Mouse (Mus musculus) testis, adult 2 months (tissue): ENCODE results near the gene Rsad1. TPM values are rescaled to one million over a fixed set of nuclear protein-coding genes. Genes with fewer than 3 reads are reported as not detected.

Experiments used
- H3K27ac ChIP-seq: fragments of 200-500 bp; 2 replicates; pipeline ENCODE4 v1.5.1; 2012; ENCODE audit warnings: low read depth, low read length; ENCODE audit not compliant: control insufficient read depth, insufficient read depth
- H3K27me3 ChIP-seq: fragments of 200-500 bp; 2 replicates; pipeline ENCODE4 v1.6.1; 2012; ENCODE audit warnings: mild to moderate bottlenecking, low read length, moderate library complexity; ENCODE audit not compliant: control insufficient read depth, insufficient read depth
- H3K36me3 ChIP-seq: fragments of 200-500 bp; 2 replicates; pipeline ENCODE4 v1.6.1; 2012; ENCODE audit warnings: mild to moderate bottlenecking, low read length; ENCODE audit not compliant: control insufficient read depth, insufficient read depth
- H3K4me1 ChIP-seq: fragments of 200-500 bp; 2 replicates; pipeline ENCODE4 v1.6.1; 2012; ENCODE audit warnings: low read length; ENCODE audit not compliant: control insufficient read depth, insufficient read depth
- H3K4me3 ChIP-seq: fragments of 200-500 bp; 2 replicates; pipeline ENCODE4 v1.5.1; 2012; ENCODE audit warnings: low read depth, mild to moderate bottlenecking, low read length, moderate library complexity, mixed read lengths; ENCODE audit not compliant: control insufficient read depth
- CTCF ChIP-seq: fragments of 200-500 bp; IDR thresholded peaks from 2 replicates; pipeline ENCODE4 v1.5.1; 2012; ENCODE audit warnings: low read depth, mild to moderate bottlenecking, inconsistent platforms, low read length, moderate library complexity; ENCODE audit not compliant: control insufficient read depth, insufficient read depth, insufficient replicate concordance
- POLR2A ChIP-seq: fragments of 200-500 bp; IDR thresholded peaks from 2 replicates; pipeline ENCODE4 v1.6.1; 2012; ENCODE audit warnings: low read depth, mild to moderate bottlenecking, inconsistent platforms, low read length, moderate library complexity; ENCODE audit not compliant: control insufficient read depth
- polyA plus RNA-seq: library from polyadenylated mRNA; depleted of rRNA; stranded (reverse); fragments of >200 nt; gene quantifications from 2 replicates; pipeline ENCODE4 v1.2.3, GENCODE M21; 2012

The Rsad1 gene
- polyA plus RNA-seq, 1 experiment: 5.1 TPM

- Histone ChIP-seq H3K36me3 (no peaks in the 10 kb centered on the region), H3K4me1 (peaks cover 5% of the 10 kb centered on the region), H3K27ac (no peak overlapping the region), H3K27me3 (no peaks in the 10 kb centered on the region), H3K4me3 (no peak overlapping the region)
- no peak for TF ChIP-seq CTCF
- no peak for TF ChIP-seq POLR2A
These were observed 10.2 kb downstream of the Rsad1 start for GRCm38 (mm10) chr11:94538733-94539292.

GRCm38 (mm10) chr11:94533171-94533570 is 15.9 kb downstream of the Rsad1 start:
- H3K27ac ChIP-seq: no peak overlapping the region
- TF ChIP-seq POLR2A (no peak), CTCF (no peak)
- H3K4me3 ChIP-seq: no peak overlapping the region
- no peaks in the 10 kb centered on the region for H3K27me3 ChIP-seq
- H3K4me1 ChIP-seq: no peaks in the 10 kb centered on the region
- no peaks in the 10 kb centered on the region for H3K36me3 ChIP-seq

- Histone ChIP-seq H3K4me3 (no peak overlapping the region), H3K4me1 (peaks cover 6% of the 10 kb centered on the region), H3K27me3 (no peaks in the 10 kb centered on the region), H3K27ac (no peak overlapping the region), H3K36me3 (no peaks in the 10 kb centered on the region)
- no peak for TF ChIP-seq CTCF
- TF ChIP-seq POLR2A: no peak
These were observed 20.2 kb downstream of the Rsad1 start for GRCm38 (mm10) chr11:94528879-94529278.

GRCm38 (mm10) chr11:94526171-94526879 is 22.7 kb downstream of the Rsad1 start:
- TF ChIP-seq POLR2A (no peak), CTCF (no peak)
- no peak overlapping the region for H3K4me3 ChIP-seq
- H3K27ac ChIP-seq: peak overlapping the region; percentile 15; the same call in 1 of the 2 replicates
- H3K4me1 ChIP-seq: peaks cover 12% of the 10 kb centered on the region
- H3K36me3 ChIP-seq: no peaks in the 10 kb centered on the region
- no peaks in the 10 kb centered on the region for H3K27me3 ChIP-seq

GRCm38 (mm10) chr11:94521219-94521843 is 27.7 kb downstream of the Rsad1 start, which contains the start of gene Mycbpap:
Gene Mycbpap, minus strand, starts transcription at chr11:94521742.
- Histone ChIP-seq H3K27ac (peak within 1 kb of the TSS; percentile 88), H3K4me3 (peak within 1 kb of the TSS; percentile 97), H3K4me1 (peaks cover 17% of the 10 kb centered on the region), H3K27me3 (no peaks in the 10 kb centered on the region), H3K36me3 (no peaks in the 10 kb centered on the region)
- no peak for TF ChIP-seq CTCF
- TF ChIP-seq POLR2A: peak; percentile 54

- no peaks in the 10 kb centered on the region for H3K27me3 ChIP-seq
- no peak overlapping the region for H3K4me3 ChIP-seq
- H3K36me3 ChIP-seq: no peaks in the 10 kb centered on the region
- no peak for TF ChIP-seq POLR2A
- TF ChIP-seq CTCF: no peak
- no peak overlapping the region for H3K27ac ChIP-seq
- H3K4me1 ChIP-seq: no peaks in the 10 kb centered on the region
These were observed 35.6 kb downstream of the Rsad1 start for GRCm38 (mm10) chr11:94513452-94513851.

GRCm38 (mm10) chr11:94508976-94509375 is 40.1 kb downstream of the Rsad1 start:
- H3K4me1 ChIP-seq: peaks cover 11% of the 10 kb centered on the region
- TF ChIP-seq CTCF (no peak), POLR2A (no peak)
- H3K27ac ChIP-seq: no peak overlapping the region
- no peaks in the 10 kb centered on the region for H3K27me3 ChIP-seq
- no peaks in the 10 kb centered on the region for H3K36me3 ChIP-seq
- peak overlapping the region; percentile 73 for H3K4me3 ChIP-seq
